Mouse (Mus musculus): Measurements from ENCODE around the gene Uchl4.

DNA sequence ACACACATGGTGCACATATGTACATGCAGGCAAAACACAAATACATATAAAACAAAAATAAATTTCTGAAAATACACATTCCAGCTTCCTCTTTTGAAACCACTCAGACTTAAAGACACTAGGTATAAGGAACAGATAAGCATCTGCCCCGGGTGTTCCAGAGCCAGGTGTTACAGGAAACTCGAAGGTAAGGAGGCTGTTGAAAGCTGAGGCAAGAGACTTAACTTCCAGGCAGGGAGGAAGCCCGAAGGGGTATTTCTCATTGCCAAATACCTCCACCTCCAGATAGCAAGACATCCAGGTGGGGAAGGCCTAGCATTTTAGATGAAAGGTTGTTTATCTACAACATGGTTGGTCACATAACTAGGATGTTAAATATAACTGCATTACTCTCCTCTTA, 20.4 kb downstream of the Uchl4 start:
- TF ChIP-seq GATA1 (IDR thresholded peaks at IDR 0.05; ENCODE audit: borderline replicate concordance, low read length) (no peak), FLI1 (IDR thresholded peaks at IDR 0.05; ENCODE audit: low read length) (no peak)

All from megakaryocyte, embryonic 14.5 days (primary cell).